Mouse (Mus musculus): ENCODE results near the gene Dennd1a. TPM values are rescaled to one million over a fixed set of nuclear protein-coding genes. Genes with fewer than 3 reads are reported as not detected.

The Dennd1a gene
- polyA plus RNA-seq (2015; fragmentation: Nextera tagmentation; extraction: Ambion mirVana), result 9.1 and 9.9 TPM in 2 replicates

- DNase-seq (ENCODE audit: low spot score), result peak; percentile 91
These were observed at the start of gene Dennd1a for GRCm38 (mm10) chr2:38286733-38287551. Dennd1a (minus strand) TSS chr2:38287390.

- no peak for DNase-seq (ENCODE audit: low spot score)
These were observed 49.4 kb upstream of the Dennd1a start for GRCm38 (mm10) chr2:38336606-38337005.

GRCm38 (mm10) chr2:38333586-38334119 is 46.5 kb upstream of the Dennd1a start:
- DNase-seq (ENCODE audit: low spot score), result no peak

GRCm38 (mm10) chr2:38326671-38327070 is 39.5 kb upstream of the Dennd1a start:
- DNase-seq (ENCODE audit: low spot score), result no peak

- DNase-seq (ENCODE audit: low spot score), result no peak
These were observed 36.2 kb upstream of the Dennd1a start for GRCm38 (mm10) chr2:38323380-38323779.

- DNase-seq (ENCODE audit: low spot score), result peak; percentile 72
These were observed 33.7 kb upstream of the Dennd1a start for GRCm38 (mm10) chr2:38320911-38321310.

GRCm38 (mm10) chr2:38319086-38319485 is 31.9 kb upstream of the Dennd1a start:
- peak; percentile 18 for DNase-seq (ENCODE audit: low spot score)

- no peak for DNase-seq (ENCODE audit: low spot score)
These were observed 26.2 kb upstream of the Dennd1a start for GRCm38 (mm10) chr2:38313399-38313798.

GRCm38 (mm10) chr2:38312921-38313320 is 25.7 kb upstream of the Dennd1a start:
- DNase-seq (ENCODE audit: low spot score), result no peak

- DNase-seq (ENCODE audit: low spot score), result no peak
These were observed 18.0 kb upstream of the Dennd1a start for GRCm38 (mm10) chr2:38305152-38305551.

- no peak for DNase-seq (ENCODE audit: low spot score)
These were observed 13.8 kb upstream of the Dennd1a start for GRCm38 (mm10) chr2:38300941-38301340.

GRCm38 (mm10) chr2:38295939-38296338 is 8.7 kb upstream of the Dennd1a start:
- DNase-seq (ENCODE audit: low spot score), result no peak

- no peak for DNase-seq (ENCODE audit: low spot score)
These were observed 4.3 kb upstream of the Dennd1a start for GRCm38 (mm10) chr2:38291526-38291925.

GRCm38 (mm10) chr2:38288226-38288625 is 1.0 kb upstream of the Dennd1a start:
- DNase-seq (ENCODE audit: low spot score), result no peak

GRCm38 (mm10) chr2:38286433-38286732 is 807 bp downstream of the Dennd1a start:
- no peak for DNase-seq (ENCODE audit: low spot score)

GRCm38 (mm10) chr2:38285781-38286432 is 1.3 kb downstream of the Dennd1a start:
- no peak for DNase-seq (ENCODE audit: low spot score)

GRCm38 (mm10) chr2:38283961-38284360 is 3.2 kb downstream of the Dennd1a start:
- no peak for DNase-seq (ENCODE audit: low spot score)

- DNase-seq (ENCODE audit: low spot score), result no peak
These were observed 6.8 kb downstream of the Dennd1a start for GRCm38 (mm10) chr2:38280376-38280775.

- DNase-seq (ENCODE audit: low spot score), result no peak
These were observed 12.2 kb downstream of the Dennd1a start for GRCm38 (mm10) chr2:38274973-38275372.

GRCm38 (mm10) chr2:38263653-38264052 is 23.5 kb downstream of the Dennd1a start:
- no peak for DNase-seq (ENCODE audit: low spot score)

- no peak for DNase-seq (ENCODE audit: low spot score)
These were observed 28.1 kb downstream of the Dennd1a start for GRCm38 (mm10) chr2:38259052-38259451.

- no peak for DNase-seq (ENCODE audit: low spot score)
These were observed 49.6 kb downstream of the Dennd1a start for GRCm38 (mm10) chr2:38237616-38238015.

- no peak for DNase-seq (ENCODE audit: low spot score)
These were observed 51.6 kb downstream of the Dennd1a start for GRCm38 (mm10) chr2:38235593-38235992.
